Mouse (Mus musculus) kidney, postnatal 4 days (tissue): Measurements from ENCODE around the gene Stk10.

Experiments
- DNase-seq, 2 experiments: peaks; one replicate each; pipeline ENCODE4 v3.0.0; 2021; ENCODE audit warnings: mixed read lengths in 2 of 2

Stk10 gene

GRCm38 (mm10) chr11:32527006-32527405 lies 6.1 kb upstream of the Stk10 start:
- DNase-seq: no peak

- DNase-seq: no peak
These were observed 3.0 kb upstream of the Stk10 start for GRCm38 (mm10) chr11:32530151-32530550.

- DNase-seq: peak in 1 of 2 experiments; percentile 15
These were observed 987 bp upstream of the Stk10 start, which contains the start of gene Efcab9 for GRCm38 (mm10) chr11:32531871-32532764. TSS of gene Efcab9 (minus strand) at chr11:32532081.

- DNase-seq: peak; percentile 64 to 68
These were observed 567 bp downstream of the Stk10 start for GRCm38 (mm10) chr11:32533482-32534261.

- peak in 1 of 2 experiments; percentile 28 for DNase-seq
These were observed 1.5 kb downstream of the Stk10 start for GRCm38 (mm10) chr11:32534453-32535075.

- DNase-seq: no peak
These were observed 2.5 kb downstream of the Stk10 start for GRCm38 (mm10) chr11:32535646-32536045.

- no peak for DNase-seq
These were observed 3.8 kb downstream of the Stk10 start for GRCm38 (mm10) chr11:32536954-32537353.

- DNase-seq: peak; percentile 47 to 49
These were observed 5.3 kb downstream of the Stk10 start for GRCm38 (mm10) chr11:32538435-32538834.

- no peak for DNase-seq
These were observed 5.7 kb downstream of the Stk10 start for GRCm38 (mm10) chr11:32538846-32539245.

- DNase-seq: peak; percentile 19 to 29
These were observed 6.6 kb downstream of the Stk10 start for GRCm38 (mm10) chr11:32539717-32540116.

- DNase-seq: no peak
These were observed 7.4 kb downstream of the Stk10 start for GRCm38 (mm10) chr11:32540463-32540862.

- DNase-seq: no peak
These were observed 9.1 kb downstream of the Stk10 start for GRCm38 (mm10) chr11:32542181-32542580.

- peak in 1 of 2 experiments; percentile 35 for DNase-seq
These were observed 9.7 kb downstream of the Stk10 start for GRCm38 (mm10) chr11:32542687-32543411.

- DNase-seq: peak in 1 of 2 experiments; percentile 19
These were observed 10.9 kb downstream of the Stk10 start for GRCm38 (mm10) chr11:32544041-32544440.

GRCm38 (mm10) chr11:32544497-32544896 lies 11.4 kb downstream of the Stk10 start:
- DNase-seq: no peak

GRCm38 (mm10) chr11:32545605-32546004 lies 12.5 kb downstream of the Stk10 start:
- peak in 1 of 2 experiments; percentile 37 for DNase-seq

GRCm38 (mm10) chr11:32546483-32546882 lies 13.4 kb downstream of the Stk10 start:
- no peak for DNase-seq

- no peak for DNase-seq
These were observed 14.4 kb downstream of the Stk10 start for GRCm38 (mm10) chr11:32547391-32547947.

- no peak for DNase-seq
These were observed 15.1 kb downstream of the Stk10 start for GRCm38 (mm10) chr11:32548240-32548639.

GRCm38 (mm10) chr11:32549236-32549635 lies 16.1 kb downstream of the Stk10 start:
- no peak for DNase-seq

GRCm38 (mm10) chr11:32550102-32550501 lies 17.0 kb downstream of the Stk10 start:
- DNase-seq: peak in 1 of 2 experiments; percentile 13

GRCm38 (mm10) chr11:32551056-32551455 lies 18.0 kb downstream of the Stk10 start:
- no peak for DNase-seq
